Mouse (Mus musculus): Measurements from ENCODE around the gene Tmem251. TPM values are rescaled to one million over a fixed set of nuclear protein-coding genes. Genes with fewer than 3 reads are reported as not detected.
A peak's percentile ranks its signal among the peaks of the same experiment; 100 is the strongest.

Gene Tmem251
- total RNA-seq, 2 experiments from 2014 or later, result 5.1 TPM

GRCm38 (mm10) chr12:102714654-102715395 lies 28.7 kb upstream of the Tmem251 start:
- TF ChIP-seq CTCF (conservative IDR thresholded peaks at IDR 0.05), result no peak
- no peak for DNase-seq (ENCODE audit: low spot score in 2 of 2)
- no peak overlapping the region for H3K4me3 ChIP-seq
- no peak overlapping the region for H3K27ac ChIP-seq

- TF ChIP-seq CTCF (conservative IDR thresholded peaks at IDR 0.05), result peak; percentile 91
Measured at GRCm38 (mm10) chr12:102719552-102720315, 23.8 kb upstream of the Tmem251 start.

GRCm38 (mm10) chr12:102722451-102722850 lies 21.1 kb upstream of the Tmem251 start:
- DNase-seq (ENCODE audit: low spot score in 2 of 2), result no peak
- Histone ChIP-seq H3K4me3 (no peak overlapping the region), H3K27ac (no peak overlapping the region)
- TF ChIP-seq CTCF (conservative IDR thresholded peaks at IDR 0.05), result no peak

More at GRCm38 (mm10) chr12:102719552-102720315, 23.8 kb upstream of the Tmem251 start:
- peak in 1 of 2 experiments; percentile 71 for DNase-seq (ENCODE audit: low spot score in 2 of 2)
- H3K27ac ChIP-seq, result no peak overlapping the region
- no peak overlapping the region for H3K4me3 ChIP-seq

- no peak for TF ChIP-seq CTCF (conservative IDR thresholded peaks at IDR 0.05)
- no peak for DNase-seq (ENCODE audit: low spot score in 2 of 2)
- no peak overlapping the region for H3K4me3 ChIP-seq
- H3K27ac ChIP-seq, result no peak overlapping the region
Measured at GRCm38 (mm10) chr12:102722966-102723365, 20.6 kb upstream of the Tmem251 start.

GRCm38 (mm10) chr12:102723861-102724260 lies 19.7 kb upstream of the Tmem251 start:
- no peak for TF ChIP-seq CTCF (conservative IDR thresholded peaks at IDR 0.05)
- DNase-seq (ENCODE audit: low spot score in 2 of 2), result no peak
- H3K27ac ChIP-seq, result no peak overlapping the region
- H3K4me3 ChIP-seq, result no peak overlapping the region

GRCm38 (mm10) chr12:102725146-102725545 lies 18.4 kb upstream of the Tmem251 start:
- no peak overlapping the region for H3K27ac ChIP-seq
- no peak for TF ChIP-seq CTCF (conservative IDR thresholded peaks at IDR 0.05)
- DNase-seq (ENCODE audit: low spot score in 2 of 2), result no peak
- no peak overlapping the region for H3K4me3 ChIP-seq

GRCm38 (mm10) chr12:102725761-102726175 lies 17.8 kb upstream of the Tmem251 start:
- TF ChIP-seq CTCF (conservative IDR thresholded peaks at IDR 0.05), result no peak
- peak overlapping the region; percentile 48; the same call in 1 of the 2 replicates for H3K27ac ChIP-seq
- no peak overlapping the region for H3K4me3 ChIP-seq
- DNase-seq (ENCODE audit: low spot score in 2 of 2), result peak in 1 of 2 experiments; percentile 51

- peak overlapping the region; percentile 83 for H3K27ac ChIP-seq
- H3K4me3 ChIP-seq, result peak overlapping the region; percentile 2; the same call in 1 of the 2 replicates
- peak; percentile 71 to 78 for DNase-seq (ENCODE audit: low spot score in 2 of 2)
- TF ChIP-seq CTCF (conservative IDR thresholded peaks at IDR 0.05), result no peak
Measured at GRCm38 (mm10) chr12:102729855-102730797, 13.4 kb upstream of the Tmem251 start.

GRCm38 (mm10) chr12:102730798-102731619 lies 12.6 kb upstream of the Tmem251 start:
- DNase-seq (ENCODE audit: low spot score in 2 of 2), result no peak
- TF ChIP-seq CTCF (conservative IDR thresholded peaks at IDR 0.05), result no peak
- Histone ChIP-seq H3K27ac (peak overlapping the region; percentile 83), H3K4me3 (peak overlapping the region; percentile 2; the same call in 1 of the 2 replicates)

GRCm38 (mm10) chr12:102733381-102733780 lies 10.2 kb upstream of the Tmem251 start:
- DNase-seq (ENCODE audit: low spot score in 2 of 2), result no peak
- peak; percentile 71 for TF ChIP-seq CTCF (conservative IDR thresholded peaks at IDR 0.05)
- H3K27ac ChIP-seq, result no peak overlapping the region
- H3K4me3 ChIP-seq, result no peak overlapping the region

GRCm38 (mm10) chr12:102739096-102739495 lies 4.5 kb upstream of the Tmem251 start:
- TF ChIP-seq CTCF (conservative IDR thresholded peaks at IDR 0.05), result no peak
- Histone ChIP-seq H3K27ac (no peak overlapping the region), H3K4me3 (no peak overlapping the region)
- DNase-seq (ENCODE audit: low spot score in 2 of 2), result no peak

GRCm38 (mm10) chr12:102740285-102740684 lies 3.3 kb upstream of the Tmem251 start:
- Histone ChIP-seq H3K27ac (no peak overlapping the region), H3K4me3 (no peak overlapping the region)
- DNase-seq (ENCODE audit: low spot score in 2 of 2), result no peak
- peak; percentile 79 for TF ChIP-seq CTCF (conservative IDR thresholded peaks at IDR 0.05)

All from layer of hippocampus, adult 2 months (tissue).